Mouse (Mus musculus) embryonic facial prominence, embryonic 15.5 days (tissue): ENCODE measurements around the gene Snx30. TPM values are rescaled to one million over a fixed set of nuclear protein-coding genes. Genes with fewer than 3 reads are reported as not detected.

Experiments used
- ATAC-seq: fragments of 200-750 bp; cut with Nextera tagmentation; 2 replicates; pipeline ENCODE4 v1.8.0; 2017; ENCODE audit warnings: low read depth, moderate TSS enrichment; ENCODE audit not compliant: insufficient number of reproducible peaks, low FRiP score, low TSS enrichment
- H3K27ac ChIP-seq: fragments of 300-500 bp; sonication (generic); replicated peaks from 2 replicates; pipeline ENCODE4 v1.5.1; 2015; ENCODE audit warnings: mild to moderate bottlenecking, inconsistent platforms
- H3K27me3 ChIP-seq: fragments of 300-500 bp; sonication (generic); 2 replicates; pipeline ENCODE4 v1.6.1; 2015; ENCODE audit warnings: inconsistent platforms
- H3K36me3 ChIP-seq: fragments of 300-500 bp; sonication (generic); 2 replicates; pipeline ENCODE4 v1.6.1; 2015; ENCODE audit warnings: mild to moderate bottlenecking, inconsistent platforms
- H3K4me1 ChIP-seq: fragments of 300-500 bp; sonication (generic); 2 replicates; pipeline ENCODE4 v1.6.1; 2015; ENCODE audit warnings: inconsistent platforms
- H3K4me2 ChIP-seq: fragments of 300-500 bp; sonication (generic); replicated peaks from 2 replicates; pipeline ENCODE4 v1.6.1; 2015; ENCODE audit warnings: mild to moderate bottlenecking, inconsistent platforms
- H3K4me3 ChIP-seq: fragments of 300-500 bp; sonication (generic); replicated peaks from 2 replicates; pipeline ENCODE4 v1.5.1; 2015; ENCODE audit warnings: mild to moderate bottlenecking, inconsistent platforms
- H3K9ac ChIP-seq: fragments of 300-500 bp; sonication (generic); 2 replicates; pipeline ENCODE4 v1.6.1; 2015; ENCODE audit warnings: inconsistent platforms
- H3K9me3 ChIP-seq: fragments of 300-500 bp; sonication (generic); replicated peaks from 2 replicates; pipeline ENCODE4 v1.6.1; 2016; ENCODE audit warnings: inconsistent platforms
- WGBS: fragments of 180-500 bp; shearing (Covaris S2); methylation state at CpG from one replicate; pipeline ENCODE4 v1.1.7; 2015; 5-methylcytosine and 5-hydroxymethylcytosine counted together
- polyA plus RNA-seq: library from polyadenylated mRNA; unstranded; fragments of >200 nt; fragmentation: Nextera tagmentation; extraction: Ambion mirVana; gene quantifications from 2 replicates; pipeline ENCODE4 v1.2.1, GENCODE M21; 2015

The Snx30 gene
- polyA plus RNA-seq, 1 experiment from 2014 or later, result 11.1 TPM

- Histone ChIP-seq H3K9me3 (no peaks in the 10 kb centered on the region), H3K4me1 (peaks cover 5% of the 10 kb centered on the region; the same call in 1 of the 2 replicates), H3K4me2 (no peak overlapping the region), H3K36me3 (no peaks in the 10 kb centered on the region), H3K27me3 (no peaks in the 10 kb centered on the region), H3K27ac (no peak overlapping the region), H3K4me3 (no peak overlapping the region), H3K9ac (no peak overlapping the region)
- no peak for ATAC-seq
- WGBS, result 28% methylated on average over 10 of the region's 10 CpGs
These were observed 102.1 kb downstream of the Snx30 start for GRCm38 (mm10) chr4:59907657-59908230.

GRCm38 (mm10) chr4:59908785-59909184 lies 103.1 kb downstream of the Snx30 start:
- Histone ChIP-seq H3K4me3 (no peak overlapping the region), H3K9ac (no peak overlapping the region), H3K36me3 (no peaks in the 10 kb centered on the region), H3K4me1 (peaks cover 5% of the 10 kb centered on the region; the same call in 1 of the 2 replicates), H3K4me2 (no peak overlapping the region), H3K27ac (no peak overlapping the region), H3K27me3 (0 out of 2 replicates have a peak, but pooled peaks cover 4% of the 10 kb centered on the region), H3K9me3 (no peaks in the 10 kb centered on the region)
- 84% methylated on average over 2 of the region's 2 CpGs for WGBS
- ATAC-seq, result no peak

GRCm38 (mm10) chr4:59914608-59915403 lies 109.2 kb downstream of the Snx30 start, which contains the start of gene Slc46a2:
TSS of gene Slc46a2 (minus strand) at chr4:59915056.
- no peaks in the 10 kb centered on the region for H3K9me3 ChIP-seq
- H3K4me3 ChIP-seq, result no peak within 1 kb of the TSS; the same call in 1 of the 2 replicates
- H3K9ac ChIP-seq, result no peak within 1 kb of the TSS
- H3K4me1 ChIP-seq, result no peaks in the 10 kb centered on the region
- WGBS, result 10% methylated on average over 22 of the region's 22 CpGs
- ATAC-seq, result no peak; the same call in 1 of the 2 replicates
- peaks cover 15% of the 10 kb centered on the region for H3K27me3 ChIP-seq
- H3K27ac ChIP-seq, result no peak within 1 kb of the TSS
- no peaks in the 10 kb centered on the region for H3K36me3 ChIP-seq
- 0 out of 2 replicates have a peak within 1 kb of the TSS, but pooled peaks have one; percentile 8 for H3K4me2 ChIP-seq

- H3K36me3 ChIP-seq, result no peaks in the 10 kb centered on the region
- no peak overlapping the region for H3K9ac ChIP-seq
- no peak overlapping the region for H3K27ac ChIP-seq
- WGBS, result 86% methylated on average over 3 of the region's 3 CpGs
- no peaks in the 10 kb centered on the region for H3K9me3 ChIP-seq
- H3K4me2 ChIP-seq, result no peak overlapping the region
- peaks cover 15% of the 10 kb centered on the region for H3K27me3 ChIP-seq
- H3K4me3 ChIP-seq, result no peak overlapping the region
- ATAC-seq, result no peak
- H3K4me1 ChIP-seq, result no peaks in the 10 kb centered on the region
These were observed 112.3 kb downstream of the Snx30 start for GRCm38 (mm10) chr4:59917966-59918365.

- H3K4me2 ChIP-seq, result no peak overlapping the region
- H3K4me1 ChIP-seq, result no peaks in the 10 kb centered on the region
- no peak overlapping the region for H3K9ac ChIP-seq
- no peaks in the 10 kb centered on the region for H3K36me3 ChIP-seq
- H3K27me3 ChIP-seq, result no peaks in the 10 kb centered on the region
- ATAC-seq, result no peak
- WGBS, result 83% methylated on average over 9 of the region's 9 CpGs
- no peaks in the 10 kb centered on the region for H3K9me3 ChIP-seq
- H3K27ac ChIP-seq, result no peak overlapping the region
- H3K4me3 ChIP-seq, result no peak overlapping the region
These were observed 119.4 kb downstream of the Snx30 start for GRCm38 (mm10) chr4:59925082-59925481.

GRCm38 (mm10) chr4:59927666-59928065 lies 122.0 kb downstream of the Snx30 start:
- H3K27me3 ChIP-seq, result no peaks in the 10 kb centered on the region
- no peaks in the 10 kb centered on the region for H3K9me3 ChIP-seq
- H3K4me1 ChIP-seq, result no peaks in the 10 kb centered on the region
- H3K27ac ChIP-seq, result no peak overlapping the region
- whole genome bisulfite sequencing, result 80% methylated on average over 3 of the region's 3 CpGs
- no peak overlapping the region for H3K9ac ChIP-seq
- no peak for ATAC-seq
- H3K4me3 ChIP-seq, result no peak overlapping the region
- H3K4me2 ChIP-seq, result no peak overlapping the region
- no peaks in the 10 kb centered on the region for H3K36me3 ChIP-seq

GRCm38 (mm10) chr4:59928347-59928746 lies 122.7 kb downstream of the Snx30 start:
- Histone ChIP-seq H3K9me3 (no peaks in the 10 kb centered on the region), H3K4me2 (no peak overlapping the region), H3K27ac (no peak overlapping the region), H3K4me3 (no peak overlapping the region), H3K9ac (no peak overlapping the region), H3K27me3 (no peaks in the 10 kb centered on the region), H3K36me3 (no peaks in the 10 kb centered on the region), H3K4me1 (no peaks in the 10 kb centered on the region)
- WGBS, result 16% methylated on average over 6 of the region's 6 CpGs
- ATAC-seq, result no peak

GRCm38 (mm10) chr4:59932505-59933281 lies 127.1 kb downstream of the Snx30 start:
- H3K9me3 ChIP-seq, result no peaks in the 10 kb centered on the region
- H3K4me3 ChIP-seq, result no peak overlapping the region

GRCm38 (mm10) chr4:59937543-59937942 lies 131.9 kb downstream of the Snx30 start:
- H3K4me3 ChIP-seq, result no peak overlapping the region
- H3K27me3 ChIP-seq, result no peaks in the 10 kb centered on the region
- H3K9me3 ChIP-seq, result no peaks in the 10 kb centered on the region
- H3K36me3 ChIP-seq, result no peaks in the 10 kb centered on the region
- no peak overlapping the region for H3K9ac ChIP-seq
- ATAC-seq, result no peak
- H3K27ac ChIP-seq, result no peak overlapping the region
- 66% methylated on average over 2 of the region's 2 CpGs for WGBS
- no peak overlapping the region for H3K4me2 ChIP-seq
- no peaks in the 10 kb centered on the region for H3K4me1 ChIP-seq

More at GRCm38 (mm10) chr4:59932505-59933281, 127.1 kb downstream of the Snx30 start:
- H3K27me3 ChIP-seq, result no peaks in the 10 kb centered on the region
- no peaks in the 10 kb centered on the region for H3K4me1 ChIP-seq
- ATAC-seq, result no peak; the same call in 1 of the 2 replicates
- no peak overlapping the region for H3K27ac ChIP-seq
- H3K9ac ChIP-seq, result no peak overlapping the region
- WGBS, result 43% methylated on average over 6 of the region's 6 CpGs
- H3K4me2 ChIP-seq, result no peak overlapping the region
- H3K36me3 ChIP-seq, result no peaks in the 10 kb centered on the region
